Mouse (Mus musculus): ENCODE measurements around the gene Thumpd1.
A peak's percentile ranks its signal among the peaks of the same experiment; 100 is the strongest.
"Not testable (repeated sequence)": the region's sequence is repeated elsewhere in the genome, so short reads cannot be mapped to it uniquely, and the experiment has no call there.

The Thumpd1 gene

DNA sequence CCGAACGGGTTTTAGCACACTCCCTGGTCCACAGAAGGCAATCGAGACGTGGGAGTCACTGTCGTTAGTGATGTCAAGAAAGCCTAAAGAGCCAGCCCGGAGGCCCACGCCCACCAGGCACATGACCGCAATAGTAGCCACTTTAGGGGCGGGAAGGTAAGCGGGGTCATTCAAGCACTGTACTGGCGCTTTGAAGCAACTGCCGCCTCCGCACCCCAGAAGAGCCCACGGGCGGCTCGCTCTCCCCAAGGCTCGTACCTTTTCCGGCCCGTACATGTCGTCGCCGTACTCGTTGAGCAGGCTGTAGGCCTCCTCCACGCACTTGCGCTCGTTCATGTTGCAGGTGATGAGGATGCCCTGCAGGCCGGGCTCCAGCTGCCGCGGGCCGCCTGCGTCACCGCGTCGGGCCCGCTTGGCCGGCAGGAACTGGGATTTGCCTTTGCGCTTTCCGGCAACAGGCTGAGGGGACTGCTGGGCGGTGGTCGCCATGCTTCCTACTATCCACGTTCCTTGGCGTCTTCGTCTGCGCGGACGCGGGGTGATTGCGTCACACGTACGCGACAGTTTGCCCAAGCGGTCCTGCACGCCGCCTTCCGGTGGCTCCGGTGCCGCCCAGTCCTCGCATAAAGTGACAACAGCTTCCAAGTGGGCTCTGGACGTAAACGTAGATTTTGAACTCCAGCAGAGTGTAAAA, at the start of gene Thumpd1:
Gene Thumpd1, minus strand, starts transcription at position 546 of the 694 bp plus-strand sequence.
- DNase-seq (ENCODE audit: low spot score in 2 of 2), result peak; percentile 69 to 93

DNA sequence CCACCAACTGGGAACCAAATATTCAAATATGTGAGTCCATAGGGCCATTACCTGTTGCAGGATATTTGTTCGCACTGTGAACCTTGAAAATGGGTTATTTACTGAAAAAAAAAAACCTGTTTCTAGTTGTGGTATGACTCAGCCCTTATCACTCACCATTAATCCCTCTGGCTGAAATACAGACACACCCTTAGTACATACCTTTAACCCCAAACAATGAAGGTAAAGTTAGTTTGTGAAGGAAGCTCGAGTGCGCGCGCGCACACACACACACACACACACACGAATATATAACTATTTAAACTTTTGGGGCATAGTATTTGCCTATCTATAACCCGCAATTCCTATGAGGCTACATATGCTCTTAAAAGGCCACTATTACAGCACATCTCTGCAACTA, 49.3 kb upstream of the Thumpd1 start:
- no peak for DNase-seq (ENCODE audit: low spot score in 2 of 2)

DNA sequence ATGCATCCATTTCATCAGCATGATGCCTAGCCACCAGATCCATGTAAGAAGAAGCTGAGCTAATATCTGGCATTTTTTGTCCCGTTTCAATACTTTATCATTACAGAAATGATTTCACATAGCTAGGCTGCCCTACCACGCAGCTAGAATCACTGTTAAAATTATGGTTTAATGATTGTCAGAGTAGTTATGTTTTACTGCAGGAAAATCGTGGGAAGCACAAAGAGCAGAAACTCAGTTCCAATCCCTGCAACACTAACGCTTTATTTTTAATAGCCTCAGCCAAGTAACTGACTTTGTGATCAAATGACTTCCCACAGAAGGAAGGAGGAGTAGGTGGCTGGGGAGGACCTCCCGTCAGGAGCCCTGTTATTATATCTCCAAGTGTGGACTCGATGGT, 46.4 kb upstream of the Thumpd1 start:
- DNase-seq (ENCODE audit: low spot score in 2 of 2), result no peak

DNA sequence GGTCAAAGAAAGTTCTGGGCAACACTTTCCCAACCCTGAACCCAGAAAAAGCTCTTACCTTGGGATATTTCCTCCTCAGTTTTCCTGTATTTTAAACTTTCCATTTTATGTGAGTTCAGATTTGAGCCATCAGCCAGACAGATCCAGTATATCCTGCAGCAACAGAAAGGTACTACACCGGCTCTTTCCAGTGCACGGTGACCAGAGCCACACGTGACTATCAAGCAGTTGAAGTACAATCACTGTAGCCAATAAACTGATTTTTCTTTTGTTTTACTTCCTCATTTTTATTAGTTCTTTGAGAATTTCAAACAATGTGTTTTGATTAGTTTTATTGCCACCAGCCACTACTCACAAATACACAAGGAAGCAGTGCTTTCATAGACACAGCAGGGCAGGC, 43.8 kb upstream of the Thumpd1 start:
- no peak for DNase-seq (ENCODE audit: low spot score in 2 of 2)

DNA sequence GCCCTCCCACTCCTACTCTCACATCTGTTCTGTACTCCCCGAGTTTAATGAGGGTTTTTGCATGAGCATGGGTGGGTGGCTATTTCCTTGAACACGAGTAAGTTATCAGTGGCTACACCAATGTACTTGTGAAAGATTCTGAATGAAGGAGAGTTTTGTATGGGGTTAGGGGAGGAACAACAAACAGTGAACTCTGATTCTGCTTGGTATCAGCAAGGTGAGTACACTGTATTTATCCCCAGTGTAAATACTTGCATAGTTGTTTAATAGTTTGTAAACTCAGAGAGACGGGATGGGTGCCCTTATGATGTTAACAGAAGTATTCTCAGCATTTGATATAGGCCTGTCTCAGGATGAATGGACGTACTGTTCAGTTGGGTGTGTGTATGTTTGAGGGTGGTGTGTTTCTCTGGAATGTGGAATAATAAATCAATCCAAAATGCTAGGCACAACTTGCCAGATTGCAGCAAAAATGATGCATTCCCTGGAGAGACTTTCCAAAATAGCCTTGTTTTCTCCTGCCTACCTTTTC, 41.6 kb upstream of the Thumpd1 start:
- DNase-seq (ENCODE audit: low spot score in 2 of 2), result no peak

DNA sequence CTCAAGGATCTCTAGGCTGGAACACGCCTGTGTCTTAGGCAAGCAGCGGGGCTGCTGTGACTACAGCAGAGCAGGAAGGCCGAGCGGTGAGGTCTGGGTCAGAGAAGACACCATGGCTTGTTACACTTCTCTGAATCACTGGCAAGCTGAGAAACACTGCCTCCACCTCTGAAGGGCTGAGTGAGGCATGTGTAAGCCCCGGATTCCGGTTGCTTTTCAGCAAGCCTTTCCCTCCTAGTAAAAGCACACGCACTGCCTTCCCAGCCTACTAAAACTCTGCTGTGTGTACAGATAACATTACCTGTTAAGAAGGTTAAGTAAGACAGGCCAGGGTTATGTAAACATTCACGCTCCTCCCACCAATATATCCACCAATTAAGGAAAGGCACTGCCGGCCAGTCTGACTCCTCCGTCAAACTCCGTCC, 39.9 kb upstream of the Thumpd1 start, which contains the start of gene Acsm3:
Gene Acsm3, plus strand, starts transcription at position 397 of the 425 bp plus-strand sequence.
- no peak for DNase-seq (ENCODE audit: low spot score in 2 of 2)

DNA sequence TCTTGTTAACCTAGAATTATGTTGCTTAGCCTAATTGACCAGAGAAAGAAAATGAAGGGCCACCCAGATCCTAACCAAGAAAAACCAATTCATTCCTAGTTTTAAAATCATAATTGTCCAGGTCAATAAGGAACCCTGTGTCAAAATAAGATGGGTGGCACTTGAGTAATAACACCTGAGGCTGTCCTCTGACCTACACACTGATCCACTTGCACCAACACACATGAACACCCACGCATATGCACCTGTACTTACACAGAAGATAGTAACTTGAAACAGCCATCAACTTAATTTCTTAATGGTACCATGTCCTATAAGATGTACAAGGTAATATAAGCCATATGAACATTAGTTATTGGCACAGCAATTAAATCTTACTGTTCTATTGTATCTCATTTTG, 33.1 kb upstream of the Thumpd1 start:
- DNase-seq (ENCODE audit: low spot score in 2 of 2), result no peak

DNA sequence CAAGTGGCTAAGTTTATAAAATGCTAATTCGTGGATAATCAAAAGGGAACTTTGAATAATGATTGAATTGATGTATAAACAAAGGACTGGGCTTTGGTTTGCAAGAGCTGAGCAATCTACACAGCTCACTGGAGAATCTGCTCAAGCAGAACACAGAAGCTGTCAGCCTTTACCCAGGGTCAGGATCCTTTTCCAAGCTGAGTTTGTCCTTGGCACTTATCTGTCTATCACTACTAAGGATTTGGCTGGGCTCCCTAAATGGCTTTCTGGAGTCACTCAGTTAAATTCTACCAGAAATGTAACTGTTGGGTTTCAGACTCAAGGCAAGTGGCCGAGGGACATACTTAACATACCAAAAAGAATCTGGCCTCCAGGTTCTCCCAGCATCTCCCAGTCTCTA, 29.3 kb upstream of the Thumpd1 start:
- no peak for DNase-seq (ENCODE audit: low spot score in 2 of 2)

DNA sequence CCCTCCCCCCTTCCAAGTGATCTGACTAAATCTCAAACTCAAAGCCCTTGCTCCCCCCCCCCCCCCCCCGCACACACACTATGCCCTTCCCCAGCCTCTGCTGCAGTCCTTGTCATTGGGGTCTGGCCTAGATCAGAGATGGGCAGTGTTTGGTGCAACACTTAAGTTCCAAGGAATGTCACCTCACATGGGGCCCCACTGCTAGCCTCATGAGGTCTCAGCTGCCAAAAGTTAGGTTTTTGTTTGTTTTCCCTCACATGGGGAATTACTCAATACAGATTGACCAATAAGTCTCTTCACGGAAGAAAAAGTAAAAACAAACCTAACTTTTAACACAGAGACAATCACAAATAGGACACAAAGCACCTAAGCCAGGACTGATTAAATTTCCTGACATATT, 28.2 kb upstream of the Thumpd1 start:
- no peak for DNase-seq (ENCODE audit: low spot score in 2 of 2)

DNA sequence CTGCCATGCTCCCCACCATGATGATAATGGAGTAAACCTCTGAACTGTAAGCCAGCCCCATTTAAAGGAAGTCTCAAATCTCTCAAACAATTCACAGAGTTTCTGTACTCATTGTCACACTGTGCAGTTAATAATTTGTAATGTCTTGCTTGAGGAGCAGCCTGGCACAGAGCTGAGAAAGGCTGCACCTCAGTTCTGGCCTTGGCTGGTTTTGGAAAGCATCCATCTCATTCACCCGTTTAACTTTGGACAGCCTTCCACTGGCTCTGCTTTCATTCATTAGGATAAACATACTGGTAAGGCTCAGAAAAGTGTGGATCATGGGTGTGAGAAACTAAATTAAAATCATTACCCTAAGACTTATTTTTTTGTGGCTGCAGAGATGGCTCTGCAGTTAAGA, 25.3 kb upstream of the Thumpd1 start:
- DNase-seq (ENCODE audit: low spot score in 2 of 2), result no peak

DNA sequence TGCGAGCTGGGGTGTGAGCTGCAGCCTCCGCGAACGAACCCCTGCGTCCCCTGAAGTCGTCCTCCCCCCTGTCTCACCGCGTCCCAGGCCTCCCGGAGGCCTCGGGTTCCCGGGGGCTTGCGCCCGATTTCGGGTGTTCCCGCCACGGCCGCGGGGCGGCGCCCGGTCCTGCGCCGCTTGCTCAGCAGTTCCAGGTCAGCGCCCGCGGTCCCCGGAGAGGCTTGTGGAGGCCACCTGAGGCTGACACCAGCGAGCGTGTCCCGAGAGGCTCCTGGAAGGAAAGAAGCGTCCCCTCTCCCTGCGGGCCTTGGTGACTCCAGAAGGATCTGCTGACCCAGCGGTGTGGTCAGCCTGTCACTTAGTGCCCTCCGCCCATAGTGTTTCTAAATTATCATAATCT, 23.7 kb upstream of the Thumpd1 start:
- no peak for DNase-seq (ENCODE audit: low spot score in 2 of 2)

DNA sequence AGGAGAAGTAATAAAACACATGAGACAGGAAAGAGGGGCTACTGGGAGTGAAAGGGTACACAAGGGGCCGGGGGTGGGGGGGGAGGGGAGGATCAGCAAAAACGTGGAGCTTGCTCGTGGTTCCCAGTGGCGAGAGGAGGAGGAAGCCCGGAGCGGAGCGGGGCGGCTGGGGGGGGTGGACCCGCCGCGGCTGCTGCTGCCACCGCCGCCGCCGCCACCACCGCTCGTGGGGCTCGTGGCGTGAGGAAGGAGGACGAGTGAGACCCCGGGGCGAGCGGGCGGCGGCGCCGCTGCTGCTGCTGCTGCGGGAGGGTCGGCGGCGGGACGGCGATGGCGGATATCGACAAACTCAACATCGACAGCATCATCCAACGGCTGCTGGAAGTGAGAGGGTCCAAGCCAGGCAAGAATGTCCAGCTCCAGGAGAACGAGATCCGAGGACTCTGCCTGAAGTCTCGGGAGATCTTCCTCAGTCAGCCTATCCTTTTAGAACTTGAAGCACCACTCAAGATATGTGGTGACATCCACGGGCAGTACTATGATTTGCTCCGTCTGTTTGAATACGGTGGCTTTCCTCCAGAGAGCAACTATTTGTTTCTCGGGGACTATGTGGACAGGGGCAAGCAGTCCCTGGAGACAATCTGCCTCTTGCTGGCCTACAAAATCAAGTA, 19.3 kb upstream of the Thumpd1 start:
- not testable (repeated sequence) for DNase-seq (ENCODE audit: low spot score in 2 of 2)

DNA sequence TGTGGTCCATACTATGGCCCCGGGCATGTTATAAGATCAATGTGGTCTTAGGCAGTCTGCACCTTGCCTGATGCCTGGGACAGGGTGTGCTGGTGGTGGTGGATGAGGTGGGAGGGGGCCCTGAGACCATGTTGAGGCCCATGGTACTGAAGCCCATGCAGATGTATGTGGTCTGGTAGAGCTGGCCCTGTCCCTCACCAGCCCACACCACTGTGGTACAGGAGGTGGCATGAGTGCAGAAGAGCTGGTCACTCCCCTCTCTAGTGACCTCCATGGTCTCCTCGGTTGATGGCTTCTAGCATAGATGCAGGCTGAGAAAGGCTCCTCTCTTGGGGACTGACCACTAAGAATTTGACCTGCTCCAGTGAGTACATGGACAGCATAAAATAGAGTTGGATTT, 18.3 kb upstream of the Thumpd1 start:
- no peak for DNase-seq (ENCODE audit: low spot score in 2 of 2)

DNA sequence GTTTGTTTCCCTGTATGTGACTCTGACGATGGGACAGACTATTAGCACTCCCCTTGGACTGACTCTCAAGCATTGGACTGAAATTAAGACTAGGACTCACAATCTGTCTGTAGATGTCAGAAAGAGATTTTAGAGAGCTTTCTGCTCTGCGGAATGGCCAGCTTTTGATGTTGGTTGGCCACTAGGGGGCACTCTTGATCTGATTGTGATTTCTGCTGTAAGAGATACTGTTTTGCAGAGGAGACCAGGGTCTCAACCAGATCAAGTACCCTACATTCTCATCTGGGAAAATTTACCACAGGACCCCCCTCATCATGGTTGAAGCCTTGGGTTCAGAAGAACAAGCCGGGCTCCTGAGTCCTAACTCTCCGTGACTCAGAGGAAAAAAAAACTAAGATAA, 10.7 kb upstream of the Thumpd1 start:
- not testable (repeated sequence) for DNase-seq (ENCODE audit: low spot score in 2 of 2)

DNA sequence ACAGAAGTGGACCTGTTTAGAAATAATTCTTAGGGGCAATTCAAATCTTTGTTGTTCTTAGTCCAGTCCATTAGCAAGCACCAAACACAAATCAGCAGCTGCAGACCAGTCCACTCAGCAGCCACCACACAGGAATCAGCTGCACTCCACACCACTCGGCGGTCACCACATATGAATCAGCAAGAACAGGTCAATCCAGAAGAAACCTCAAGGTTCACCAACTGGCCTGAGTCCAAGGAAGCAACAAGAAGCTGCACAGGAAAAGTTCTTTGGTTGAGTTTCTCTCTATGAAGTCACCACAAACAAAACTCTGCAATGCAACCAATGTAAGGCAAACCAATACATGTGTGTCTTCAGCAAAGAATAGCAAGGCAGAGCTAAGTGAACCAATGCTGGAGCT, 7.0 kb upstream of the Thumpd1 start:
- no peak for DNase-seq (ENCODE audit: low spot score in 2 of 2)

DNA sequence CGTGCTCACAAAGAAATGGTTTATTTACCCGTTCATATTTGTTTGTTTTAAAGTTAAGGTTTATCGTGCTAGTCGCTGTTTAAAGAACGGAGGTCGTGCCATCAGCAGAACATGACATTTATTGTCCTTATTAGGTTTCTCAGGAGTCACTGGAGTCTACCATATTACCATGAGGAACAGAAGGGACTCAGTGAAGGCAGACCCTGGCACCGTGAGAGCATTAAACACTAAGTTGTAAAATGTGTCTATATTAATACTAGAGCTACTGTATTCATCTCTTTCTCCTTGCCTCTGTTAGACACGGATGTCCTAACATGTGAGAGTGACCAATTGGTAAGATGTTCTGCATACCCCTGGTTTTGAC, 331 bp upstream of the Thumpd1 start:
- peak in 1 of 2 experiments; percentile 26 for DNase-seq (ENCODE audit: low spot score in 2 of 2)

DNA sequence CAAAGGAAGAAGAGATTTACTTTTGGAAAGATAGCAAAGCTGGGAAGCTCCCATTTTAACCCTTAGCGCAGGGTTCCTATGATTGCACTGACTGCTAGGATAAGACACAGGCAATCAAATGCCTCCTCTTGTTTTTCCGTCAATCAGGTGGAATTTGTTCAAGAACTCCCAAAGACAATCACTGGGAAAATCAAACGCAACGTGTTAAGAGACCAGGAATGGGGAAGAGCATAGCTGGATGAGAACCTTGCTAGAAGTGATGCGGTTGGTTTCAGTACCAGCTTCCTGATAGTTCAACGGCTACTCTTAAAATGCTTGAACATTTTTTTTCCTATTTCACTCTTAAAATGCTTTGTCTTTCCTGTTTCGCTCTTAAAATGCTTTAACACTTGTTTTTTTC, 6.5 kb downstream of the Thumpd1 start:
- no peak for DNase-seq (ENCODE audit: low spot score in 2 of 2)

DNA sequence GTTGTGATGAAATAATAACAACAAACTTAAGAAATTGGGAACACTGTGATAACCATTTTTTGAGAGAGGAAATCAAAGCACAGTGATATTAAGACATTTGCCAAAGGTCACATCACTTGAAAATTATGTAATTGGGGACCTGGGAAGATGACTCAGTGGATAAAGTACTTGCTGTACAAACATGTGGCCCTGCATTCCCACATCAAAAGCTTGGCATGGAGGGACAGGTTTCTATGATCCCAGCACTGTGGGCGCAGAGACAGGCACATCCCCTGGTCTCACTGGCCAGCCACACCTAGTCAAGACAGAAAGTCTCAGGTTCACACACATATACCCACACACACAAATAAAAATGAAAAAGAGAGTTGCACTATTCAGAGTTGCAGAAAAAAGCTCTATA, 25.7 kb downstream of the Thumpd1 start:
- DNase-seq (ENCODE audit: low spot score in 2 of 2), result no peak

DNA sequence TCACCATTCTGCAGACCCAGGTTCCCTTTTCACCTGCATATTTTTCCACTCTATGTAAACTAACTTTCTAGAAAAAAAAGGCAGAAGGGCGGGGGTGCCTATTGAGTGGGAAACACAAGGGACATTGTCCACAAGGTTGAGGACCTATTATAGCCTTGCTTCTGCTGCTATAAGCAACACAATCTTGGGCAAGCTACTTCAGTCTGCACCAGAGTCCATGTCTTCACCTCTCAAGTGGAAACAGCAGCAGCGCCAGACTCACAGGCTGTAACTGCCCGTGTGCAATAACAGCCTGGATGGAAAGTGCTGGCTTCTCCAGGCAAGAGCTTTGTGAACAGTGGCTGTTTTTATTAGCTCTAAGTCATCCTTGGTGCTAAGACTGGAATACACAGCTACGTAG, 28.3 kb downstream of the Thumpd1 start:
- DNase-seq (ENCODE audit: low spot score in 2 of 2), result no peak

DNA sequence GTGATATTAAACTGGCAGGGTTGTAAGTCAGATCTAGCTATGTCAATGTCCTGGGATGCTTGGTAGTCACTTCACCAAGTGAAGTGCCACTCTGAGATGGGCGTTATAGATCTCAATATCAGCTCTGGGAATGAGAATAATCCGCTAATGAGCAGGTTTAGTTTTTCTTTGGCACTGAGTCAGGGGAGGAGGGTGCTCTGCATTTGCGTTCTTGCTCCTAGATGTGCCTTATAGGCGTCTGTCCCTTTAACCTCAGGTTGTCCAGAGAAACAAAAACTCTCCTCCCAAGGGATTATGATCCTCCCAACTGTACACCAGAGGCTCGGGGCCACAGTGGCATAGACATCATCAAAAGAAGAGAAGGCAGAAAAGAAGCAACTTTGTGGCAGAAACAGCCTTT, 30.9 kb downstream of the Thumpd1 start, which contains the start of gene Acsm4:
Gene Acsm4, plus strand, starts transcription at position 301 of the 400 bp plus-strand sequence.
- no peak for DNase-seq (ENCODE audit: low spot score in 2 of 2)

DNA sequence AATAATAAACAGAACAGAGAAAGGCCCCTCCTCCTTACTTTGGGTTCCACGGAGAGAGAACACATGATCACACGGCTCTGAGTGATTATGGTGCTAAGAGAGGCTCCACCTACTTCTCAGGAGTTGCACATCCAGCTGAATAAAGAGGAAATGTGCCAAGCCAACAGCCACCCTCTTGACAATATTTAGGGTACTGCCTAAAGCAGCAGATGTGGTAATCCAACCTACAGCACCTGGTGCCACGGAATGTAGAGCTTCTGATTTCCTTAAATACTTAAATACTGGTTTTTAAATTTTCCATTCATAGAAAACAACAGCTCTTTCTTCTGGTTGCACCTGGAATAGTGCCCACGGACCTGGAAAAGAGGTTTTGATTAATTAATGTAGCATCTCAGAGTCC, 37.9 kb downstream of the Thumpd1 start:
- DNase-seq (ENCODE audit: low spot score in 2 of 2), result no peak

DNA sequence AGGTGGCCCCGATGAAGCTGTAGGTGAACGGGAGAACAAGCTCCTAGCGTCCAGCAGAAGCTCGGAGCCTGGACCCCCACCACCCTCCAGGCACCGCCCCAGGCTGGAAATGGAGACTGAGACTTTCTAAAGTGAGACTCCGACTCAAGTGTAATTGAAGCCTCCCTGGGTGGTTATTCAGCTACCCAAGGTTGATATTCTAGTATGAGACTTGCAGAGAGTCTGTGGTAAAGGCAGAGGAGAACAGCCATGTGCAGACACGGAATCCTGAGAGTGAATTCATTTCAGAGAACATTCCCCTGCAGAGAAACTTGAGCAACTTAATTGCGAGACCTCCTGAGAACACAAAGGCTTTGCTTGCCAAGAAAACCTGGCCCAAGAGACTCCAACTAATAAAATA, 40.5 kb downstream of the Thumpd1 start:
- DNase-seq (ENCODE audit: low spot score in 2 of 2), result no peak

DNA sequence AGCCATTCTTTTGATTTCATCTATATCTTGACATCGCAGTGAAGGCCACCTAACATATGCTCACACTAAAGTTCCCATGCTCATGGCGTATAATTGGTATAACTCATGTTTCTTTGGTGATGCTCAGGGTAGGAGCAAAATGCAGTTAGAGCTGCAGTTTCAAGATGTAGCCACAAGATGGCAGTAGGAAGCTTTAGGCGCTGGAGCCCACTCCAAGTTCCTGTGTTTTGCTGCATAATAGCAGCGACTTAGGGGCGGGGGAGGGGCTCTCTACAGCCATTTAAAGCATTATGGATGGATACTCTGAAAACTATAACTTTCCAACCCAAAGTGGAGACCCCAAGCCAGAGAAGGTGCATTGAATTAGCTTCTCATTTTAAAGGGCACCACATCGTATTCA, 47.1 kb downstream of the Thumpd1 start:
- DNase-seq (ENCODE audit: low spot score in 2 of 2), result peak in 1 of 2 experiments; percentile 51

All from left cerebral cortex, adult 9 months (tissue).